Mouse (Mus musculus) kidney, postnatal 0 days (tissue): ENCODE measurements at regions not wholly inside any gene's neighbourhood (a gene's known extent, or its start where the extent isn't known, plus 50 kb on each side); places are given as distances from the start of the nearest gene placed in this dataset.

Experiments
- ATAC-seq: fragments of 200-750 bp; cut with Nextera tagmentation; replicated peaks from 2 replicates; pipeline ENCODE4 v1.8.0; 2017; ENCODE audit warnings: low read depth, moderate number of reproducible peaks, moderate TSS enrichment, moderate library complexity; ENCODE audit not compliant: low FRiP score
- DNase-seq: peaks from one replicate; pipeline ENCODE4 v3.0.0-alpha.2; 2016; ENCODE audit warnings: low spot score
- H3K27ac ChIP-seq: fragments of 300-500 bp; sonication (generic); 2 replicates; pipeline ENCODE4 v1.5.1; 2014; ENCODE audit warnings: mild to moderate bottlenecking
- H3K27me3 ChIP-seq: fragments of 300-500 bp; sonication (generic); 2 replicates; pipeline ENCODE4 v1.6.1; 2014; ENCODE audit warnings: low read length, mixed read lengths; ENCODE audit not compliant: insufficient read depth
- H3K36me3 ChIP-seq: fragments of 300-500 bp; sonication (generic); 2 replicates; pipeline ENCODE4 v1.6.1; 2014; ENCODE audit warnings: low read length, mixed read lengths; ENCODE audit not compliant: insufficient read depth
- H3K4me1 ChIP-seq: fragments of 300-500 bp; sonication (generic); replicated peaks from 2 replicates; pipeline ENCODE4 v1.6.1; 2014; ENCODE audit warnings: antibody characterized with exemption, low read length, mixed read lengths; ENCODE audit not compliant: insufficient read depth
- H3K4me2 ChIP-seq: fragments of 300-500 bp; sonication (generic); 2 replicates; pipeline ENCODE4 v1.6.1; 2014; ENCODE audit warnings: mild to moderate bottlenecking, low read length, moderate library complexity, mixed read lengths
- H3K4me3 ChIP-seq: fragments of 300-500 bp; sonication (generic); replicated peaks from 2 replicates; pipeline ENCODE4 v1.5.1; 2014; ENCODE audit warnings: low read depth, low read length
- H3K9ac ChIP-seq: fragments of 300-500 bp; sonication (generic); 2 replicates; pipeline ENCODE4 v1.6.1; 2014; ENCODE audit warnings: low read depth, low read length
- H3K9me3 ChIP-seq: fragments of 300-500 bp; sonication (generic); replicated peaks from 2 replicates; pipeline ENCODE4 v1.6.1; 2016; ENCODE audit warnings: low read length, inconsistent platforms, mixed read lengths
- CTCF ChIP-seq: IDR thresholded peaks from 2 replicates; pipeline ENCODE4 v1.5.1; 2016; ENCODE audit warnings: antibody characterized with exemption, low read depth, mild to moderate bottlenecking, moderate library complexity
- WGBS: fragments of 180-500 bp; shearing (Covaris S2); extraction: QIAGEN DNeasy Blood & Tissue Kit; methylation state at CpG from one replicate; pipeline ENCODE4 v1.1.7; 2014; 5-methylcytosine and 5-hydroxymethylcytosine counted together

GRCm38 (mm10) chr10:125743181-125743580, 222.8 kb upstream of the Lrig3 start:
- Histone ChIP-seq H3K36me3 (no peaks in the 10 kb centered on the region), H3K4me3 (no peak overlapping the region), H3K4me2 (no peak overlapping the region), H3K9me3 (no peaks in the 10 kb centered on the region), H3K4me1 (no peaks in the 10 kb centered on the region; the same call in 1 of the 2 replicates), H3K9ac (no peak overlapping the region), H3K27ac (no peak overlapping the region), H3K27me3 (no peaks in the 10 kb centered on the region)
- no peak for TF ChIP-seq CTCF
- no peak for ATAC-seq
- WGBS = 65% methylated on average over 6 of the region's 6 CpGs
- no peak for DNase-seq

DNA sequence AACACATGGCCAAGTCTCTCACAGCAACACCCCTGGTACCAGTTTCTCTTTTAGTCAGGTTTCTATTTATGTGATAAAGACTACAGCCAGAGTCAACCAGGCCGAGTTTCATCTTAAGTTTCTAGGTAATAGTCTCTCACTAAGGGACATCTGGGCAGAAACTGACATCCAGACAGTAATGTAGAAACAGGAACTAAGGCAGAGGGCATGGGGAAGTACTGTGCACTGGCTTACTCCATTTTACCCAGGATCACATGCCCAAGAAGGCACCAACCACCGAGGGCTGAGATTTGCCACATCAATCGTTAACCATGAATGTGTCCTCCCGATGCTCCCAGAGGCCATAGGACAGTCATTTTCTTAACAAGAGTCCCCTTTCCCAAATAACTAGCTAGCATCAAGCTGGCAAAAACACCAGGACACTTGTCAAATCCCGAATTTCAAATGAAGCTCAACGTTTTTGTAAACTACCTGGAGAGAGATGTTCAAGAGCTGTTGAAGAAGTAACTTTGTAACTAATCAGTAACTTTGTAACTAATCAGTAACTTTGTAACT, 216.9 kb upstream of the Lrig3 start:
- no peak overlapping the region for H3K4me3 ChIP-seq
- H3K9me3 ChIP-seq = no peaks in the 10 kb centered on the region
- 56% methylated on average over 6 of the region's 6 CpGs for WGBS
- H3K27ac ChIP-seq = no peak overlapping the region
- ATAC-seq (0 out of 2 replicates have a peak, but pooled peaks have one; percentile 36), DNase-seq (no peak)
- H3K9ac ChIP-seq = no peak overlapping the region
- H3K4me1 ChIP-seq = no peaks in the 10 kb centered on the region
- no peak for TF ChIP-seq CTCF
- no peaks in the 10 kb centered on the region for H3K36me3 ChIP-seq
- H3K27me3 ChIP-seq = no peaks in the 10 kb centered on the region
- H3K4me2 ChIP-seq = no peak overlapping the region

DNA sequence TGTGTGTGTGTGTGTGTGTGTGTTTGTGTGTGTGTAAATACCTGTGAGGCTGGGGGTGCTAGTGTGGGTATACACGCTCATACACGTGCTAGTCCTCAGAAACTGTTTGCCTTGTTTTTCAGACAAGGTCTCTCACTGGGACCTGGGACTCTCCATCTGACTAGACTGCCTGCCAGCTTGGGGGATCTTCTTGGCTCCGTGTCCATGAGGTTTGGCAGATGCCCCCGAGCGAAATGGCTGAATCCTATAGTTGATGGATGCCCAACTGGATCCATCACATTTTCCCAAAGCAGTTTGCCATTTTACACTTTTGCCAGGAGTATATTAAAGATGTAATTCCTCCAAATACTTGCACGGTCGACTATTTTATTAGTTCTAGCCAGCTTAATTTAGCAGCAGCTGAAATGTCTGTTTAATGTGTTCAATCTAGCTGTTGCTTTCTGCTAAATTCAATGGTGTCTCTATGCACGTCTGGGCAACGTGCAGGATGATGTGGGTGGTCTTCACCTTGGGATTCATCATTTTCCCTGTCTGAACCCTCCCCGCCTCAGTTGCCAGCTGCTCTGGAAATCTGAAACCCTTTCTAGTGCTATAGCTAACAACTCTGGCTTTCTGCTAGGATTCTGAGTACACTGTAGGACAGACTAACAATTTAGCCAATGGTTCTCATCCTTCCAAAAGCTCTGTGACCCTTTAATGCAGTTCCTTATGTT, 213.3 kb upstream of the Lrig3 start:
- ATAC-seq (no peak), DNase-seq (no peak)
- Histone ChIP-seq H3K4me3 (no peak overlapping the region), H3K4me1 (no peaks in the 10 kb centered on the region), H3K4me2 (no peak overlapping the region), H3K9ac (no peak overlapping the region), H3K27me3 (no peaks in the 10 kb centered on the region), H3K9me3 (no peaks in the 10 kb centered on the region), H3K36me3 (no peaks in the 10 kb centered on the region), H3K27ac (no peak overlapping the region)
- WGBS = 69% methylated on average over 10 of the region's 10 CpGs
- no peak for TF ChIP-seq CTCF

DNA sequence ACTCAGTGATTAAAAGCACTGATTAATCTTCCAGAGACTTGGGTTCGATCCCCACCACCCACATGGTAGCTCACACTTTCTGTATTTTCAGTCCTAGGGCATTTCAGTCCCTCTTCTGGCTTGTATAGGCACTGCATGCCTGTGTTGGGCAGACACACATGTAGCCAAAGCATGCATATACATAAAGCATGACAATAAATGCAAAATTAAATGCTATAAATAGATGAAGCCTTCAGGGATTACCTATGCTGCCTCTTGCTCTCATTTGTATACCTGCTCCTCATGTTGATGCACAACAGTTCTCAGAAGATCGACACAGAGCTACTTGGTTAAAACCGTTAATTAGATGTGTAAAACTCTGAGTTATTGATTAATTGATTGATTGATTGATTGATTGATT, 206.8 kb upstream of the Lrig3 start:
- DNase-seq (no peak), ATAC-seq (no peak)
- H3K27me3 ChIP-seq = no peaks in the 10 kb centered on the region
- H3K36me3 ChIP-seq = no peaks in the 10 kb centered on the region
- H3K9ac ChIP-seq = no peak overlapping the region
- H3K4me2 ChIP-seq = no peak overlapping the region
- H3K27ac ChIP-seq = no peak overlapping the region
- no peaks in the 10 kb centered on the region for H3K9me3 ChIP-seq
- WGBS = 93% methylated on average over 3 of the region's 3 CpGs
- peak; percentile 21; the same call in 1 of the 2 replicates for TF ChIP-seq CTCF
- H3K4me3 ChIP-seq = no peak overlapping the region
- no peaks in the 10 kb centered on the region for H3K4me1 ChIP-seq

DNA sequence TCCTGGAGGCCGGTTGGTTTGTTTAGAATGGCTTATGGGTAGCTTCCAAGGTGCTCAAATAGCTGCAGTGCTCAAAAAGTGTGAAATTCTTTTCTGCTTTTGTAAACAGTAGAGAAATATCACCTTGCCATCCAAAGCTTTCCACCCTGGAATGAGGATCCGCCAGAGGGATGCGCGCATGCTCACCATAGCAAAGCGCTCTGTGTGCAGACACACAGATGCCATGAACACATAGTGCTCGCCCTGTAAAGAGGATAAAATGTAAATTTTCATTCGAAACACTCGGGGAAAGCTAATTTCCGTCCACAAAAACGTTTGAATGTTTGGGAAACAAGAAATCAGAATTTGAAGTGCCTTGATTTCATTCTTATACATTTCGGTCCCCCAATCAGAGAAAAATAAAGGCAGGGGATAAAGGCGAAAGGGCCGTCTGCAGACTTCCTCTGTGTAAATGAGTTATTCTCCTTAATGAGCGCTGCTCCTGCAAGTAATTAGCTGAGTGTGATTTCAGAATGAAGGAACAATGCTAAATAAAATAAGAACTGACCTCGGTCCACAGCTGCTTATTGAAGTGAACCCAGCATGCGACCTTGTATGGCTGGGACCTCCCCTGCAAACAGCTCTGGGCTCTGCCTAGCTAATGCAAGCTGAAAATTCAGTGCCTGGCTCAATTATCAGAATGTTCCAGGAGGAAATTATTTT, 203.4 kb upstream of the Lrig3 start:
- no peak for ATAC-seq
- no peaks in the 10 kb centered on the region for H3K9me3 ChIP-seq
- H3K27ac ChIP-seq = no peak overlapping the region
- H3K9ac ChIP-seq = no peak overlapping the region
- no peak for TF ChIP-seq CTCF
- WGBS = 74% methylated on average over 16 of the region's 16 CpGs
- H3K27me3 ChIP-seq = no peaks in the 10 kb centered on the region
- H3K4me1 ChIP-seq = no peaks in the 10 kb centered on the region
- no peak overlapping the region for H3K4me2 ChIP-seq
- H3K4me3 ChIP-seq = no peak overlapping the region
- H3K36me3 ChIP-seq = no peaks in the 10 kb centered on the region
- DNase-seq = no peak

DNA sequence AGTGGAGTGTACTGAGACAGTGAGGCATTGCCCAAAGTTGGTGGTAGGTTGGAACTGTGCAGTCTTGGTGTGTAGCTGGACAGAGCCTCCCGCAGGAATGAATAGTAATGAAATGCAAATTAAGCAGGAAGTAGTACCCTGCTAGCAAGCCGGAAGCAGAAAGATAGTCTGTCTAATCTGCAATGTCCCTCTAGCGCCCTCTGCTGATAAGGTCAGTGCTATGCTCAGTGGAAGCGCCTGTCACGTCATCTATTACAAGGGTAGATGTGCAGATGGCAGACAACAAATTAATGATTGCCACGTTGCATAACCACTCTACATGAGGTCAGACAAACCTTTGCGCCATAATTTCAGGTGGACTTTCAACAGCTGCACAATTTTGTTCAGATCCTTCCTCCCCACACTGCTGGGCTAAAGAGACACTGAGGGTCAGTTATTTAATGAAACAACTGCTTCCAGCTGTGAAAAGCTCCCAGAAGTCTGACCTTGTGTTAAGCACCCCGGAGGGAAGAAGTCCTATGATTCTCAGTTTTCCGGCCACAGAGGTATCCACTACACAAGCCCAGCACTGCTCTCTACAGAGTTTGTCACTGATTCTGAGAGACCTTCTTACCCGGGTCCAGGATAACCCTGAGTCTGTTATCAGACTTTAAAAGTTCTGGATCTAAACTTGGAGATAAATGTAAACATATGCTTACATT, 201.4 kb upstream of the Lrig3 start:
- H3K27ac ChIP-seq = no peak overlapping the region
- H3K4me1 ChIP-seq = no peaks in the 10 kb centered on the region
- no peak overlapping the region for H3K4me3 ChIP-seq
- no peaks in the 10 kb centered on the region for H3K9me3 ChIP-seq
- DNase-seq (peak; percentile 79), ATAC-seq (peak; percentile 89)
- no peak overlapping the region for H3K9ac ChIP-seq
- H3K4me2 ChIP-seq = no peak overlapping the region
- WGBS = 54% methylated on average over 10 of the region's 10 CpGs
- no peaks in the 10 kb centered on the region for H3K27me3 ChIP-seq
- H3K36me3 ChIP-seq = no peaks in the 10 kb centered on the region
- peak; percentile 78 for TF ChIP-seq CTCF
